Mouse (Mus musculus) erythroblast, embryonic 14.5 days (primary cell): ENCODE data around the gene Lmtk3.

Experiments
- GATA1 ChIP-seq: IDR thresholded peaks from 2 replicates; pipeline ENCODE4 v1.6.1; 2012; ENCODE audit warnings: low read length, inconsistent platforms, mixed read lengths
- TAL1 ChIP-seq: IDR thresholded peaks from 3 replicates; pipeline ENCODE4 v1.6.1; 2012; ENCODE audit warnings: low read length, inconsistent platforms, mixed read lengths

- TF ChIP-seq TAL1: peak; percentile 72
- peak; percentile 81 for TF ChIP-seq GATA1
Observed at GRCm38 (mm10) chr7:45796950-45797349, 13.4 kb downstream of the Lmtk3 start.
